ENCODE assay signal across 8 mouse cellular contexts in the genomic region with DNA sequence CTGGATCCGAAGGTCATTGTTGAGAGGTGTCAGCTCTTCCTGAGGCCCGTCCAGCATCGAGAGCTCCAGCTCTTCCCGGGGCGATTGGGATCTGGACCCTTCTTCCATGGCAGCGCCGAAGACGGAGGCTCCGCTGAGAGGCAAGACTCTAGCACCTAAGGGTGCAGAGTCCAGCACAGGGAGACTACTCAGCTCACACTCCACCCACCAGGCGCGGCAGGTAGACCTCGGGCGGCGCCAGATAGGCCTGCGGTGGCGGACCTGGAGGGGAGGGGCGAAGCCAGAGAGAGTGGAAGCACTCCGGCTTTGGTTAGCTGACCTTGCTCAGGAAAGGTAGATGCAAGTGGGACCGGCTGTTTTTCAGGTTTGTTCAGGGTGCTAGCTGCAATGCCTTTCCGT. TPM values are rescaled to one million over a fixed set of nuclear protein-coding genes. Genes with fewer than 3 reads are reported as not detected.
DNase-seq lines count a peak whose midpoint lies in the region; ATAC-seq and TF ChIP-seq lines count a peak whose summit lies in the region.

A gene (minus strand): TSS at position 135 of the 399 bp plus-strand sequence.

- H3K4me1 ChIP-seq in heart, embryonic 10.5 days: peaks cover 15% of the 10 kb centered on the region
- peaks cover 4% of the 10 kb centered on the region; the same call in 1 of the 2 replicates for H3K4me1 ChIP-seq in hindbrain, postnatal 0 days (ENCODE audit: insufficient read depth, low read length)
- peaks cover 36% of the 10 kb centered on the region for H3K4me1 ChIP-seq in liver, embryonic 13.5 days (replicated peaks)

- H3K4me3 ChIP-seq in heart, embryonic 10.5 days: peak within 1 kb of the TSS; percentile 61
- H3K4me3 ChIP-seq in hindbrain, postnatal 0 days (ENCODE audit: low read length): peak within 1 kb of the TSS; percentile 34
- H3K4me3 ChIP-seq in liver, embryonic 13.5 days (replicated peaks): peak within 1 kb of the TSS; percentile 42

- DNase-seq in heart, embryonic 10.5 days (ENCODE audit: low spot score): no peak
- no peak for DNase-seq in heart, postnatal 36 days
- DNase-seq in cerebellum, postnatal 25 days: peak; percentile 26 to 42
- no peak for DNase-seq in hindbrain, postnatal 0 days (ENCODE audit: low spot score)
- peak; percentile 8 for DNase-seq in liver, embryonic 13.5 days
- peak; percentile 1 to 12 for DNase-seq in natural killer cell, adult 2 months (ENCODE audit: low spot score in 2 of 2)
- no peak for DNase-seq in left cerebral cortex, adult 11 months (ENCODE audit: low spot score)
- no peak for DNase-seq in gastrocnemius, postnatal 36 days

- intact Hi-C loops in heart, postnatal 36 days (cut with DNase I): no loop called here
- intact Hi-C loops in gastrocnemius, postnatal 36 days (cut with DNase I): no loop called here

- TF ChIP-seq CTCF in hindbrain, postnatal 0 days (IDR thresholded peaks at IDR 0.05; ENCODE audit: low read depth): no peak

- peak within 1 kb of the TSS; percentile 64 for H3K27ac ChIP-seq in heart, embryonic 10.5 days
- H3K27ac ChIP-seq in hindbrain, postnatal 0 days: no peak within 1 kb of the TSS
- peak within 1 kb of the TSS; percentile 13; the same call in 1 of the 2 replicates for H3K27ac ChIP-seq in liver, embryonic 13.5 days

- 3% methylated on average over 20 of the region's 20 CpGs for WGBS in heart, embryonic 10.5 days
- 9% methylated on average over 20 of the region's 20 CpGs for WGBS in hindbrain, postnatal 0 days
- 22% methylated on average over 20 of the region's 20 CpGs for WGBS in liver, embryonic 13.5 days (ENCODE audit: insufficient replicate concordance)

- peaks cover 15% of the 10 kb centered on the region for H3K27me3 ChIP-seq in heart, embryonic 10.5 days (ENCODE audit: insufficient read depth, poor library complexity, severe bottlenecking)
- H3K27me3 ChIP-seq in hindbrain, postnatal 0 days (ENCODE audit: insufficient read depth, low read length): no peaks in the 10 kb centered on the region
- H3K27me3 ChIP-seq in liver, embryonic 13.5 days: no peaks in the 10 kb centered on the region

- peak within 1 kb of the TSS; percentile 62 for H3K4me2 ChIP-seq in hindbrain, postnatal 0 days (ENCODE audit: low read depth, low read length)
- H3K4me2 ChIP-seq in liver, embryonic 13.5 days: peak within 1 kb of the TSS; percentile 65

- no peak within 1 kb of the TSS; the same call in 1 of the 2 replicates for H3K9ac ChIP-seq in hindbrain, postnatal 0 days (replicated peaks; ENCODE audit: low read length)
- H3K9ac ChIP-seq in liver, embryonic 13.5 days: peak within 1 kb of the TSS; percentile 50; the same call in 1 of the 2 replicates

- H3K36me3 ChIP-seq in heart, embryonic 10.5 days: no peaks in the 10 kb centered on the region
- no peaks in the 10 kb centered on the region for H3K36me3 ChIP-seq in hindbrain, postnatal 0 days (ENCODE audit: insufficient read depth, low read length)
- H3K36me3 ChIP-seq in liver, embryonic 13.5 days: no peaks in the 10 kb centered on the region

- H3K9me3 ChIP-seq in heart, embryonic 10.5 days: no peaks in the 10 kb centered on the region
- no peaks in the 10 kb centered on the region for H3K9me3 ChIP-seq in hindbrain, postnatal 0 days (ENCODE audit: low read length)
- H3K9me3 ChIP-seq in liver, embryonic 13.5 days (replicated peaks): no peaks in the 10 kb centered on the region

- ATAC-seq in hindbrain, postnatal 0 days: peak; percentile 40; the same call in 1 of the 2 replicates
- ATAC-seq in liver, embryonic 13.5 days (ENCODE audit: low read depth): peak; percentile 60

RNA-seq across cellular contexts. Expression of the gene that starts here (rescaled TPM):
- 0.15 and 0.29 TPM in 2 replicates for polyA plus RNA-seq in heart, embryonic 10.5 days (2016; fragmentation: Nextera tagmentation; extraction: Ambion mirVana)
- not detected for total RNA-seq in heart, postnatal 36 days (2021)
- not detected in 2 replicates for total RNA-seq in hindbrain, postnatal 0 days (2014; rRNA removed)
- not detected in 2 replicates for polyA plus RNA-seq in hindbrain, postnatal 0 days (2015; fragmentation: Nextera tagmentation; extraction: Ambion mirVana)
- 0.24 and 0.36 TPM in 2 replicates for polyA plus RNA-seq in liver, embryonic 13.5 days (2015; fragmentation: Nextera tagmentation; extraction: Ambion mirVana)
- total RNA-seq in gastrocnemius, postnatal 36 days (2021): not detected

Comparison
In these comparisons a context has a peak if more than half of its experiments do, and no peak if none do; other contexts are left out.
1. Peak in ATAC-seq, H3K4me3 ChIP-seq and H3K4me2 ChIP-seq in hindbrain, postnatal 0 days; RNA of the gene not detected or under 1 TPM.
2. Peak in DNase-seq, ATAC-seq, H3K4me3 ChIP-seq, H3K27ac ChIP-seq, H3K9ac ChIP-seq and H3K4me2 ChIP-seq in liver, embryonic 13.5 days; RNA of the gene not detected or under 1 TPM.
3. DNase-seq: peak in cerebellum, postnatal 25 days (2 of 2) and natural killer cell, adult 2 months (2 of 2); none in heart, embryonic 10.5 days (single experiment), heart, postnatal 36 days (0 of 2), hindbrain, postnatal 0 days (single experiment), left cerebral cortex, adult 11 months (single experiment) and gastrocnemius, postnatal 36 days (0 of 2).
4. Peak in every context shown above with its lines, with median percentiles within 50 percentile points of each other: H3K4me3 ChIP-seq.